ENCODE assay signal across 8 mouse cellular contexts in genomic region chr3:67568015-67568618, GRCm38 (mm10). TPM values are rescaled to one million over a fixed set of nuclear protein-coding genes. Genes with fewer than 3 reads are reported as not detected.
DNase-seq lines count a peak whose midpoint lies in the region; ATAC-seq lines count a peak whose summit lies in the region.

No protein-coding gene starts in this region.

- H3K27me3 ChIP-seq in hindbrain, embryonic 16.5 days (replicated peaks; ENCODE audit: control insufficient read depth, insufficient read depth, low read length) = no peaks in the 10 kb centered on the region

- no peaks in the 10 kb centered on the region for H3K36me3 ChIP-seq in hindbrain, embryonic 16.5 days (ENCODE audit: control insufficient read depth, insufficient read depth, low read length)

- peak overlapping the region; percentile 46 for H3K4me2 ChIP-seq in hindbrain, embryonic 16.5 days (ENCODE audit: low read length)

- no peaks in the 10 kb centered on the region for H3K9me3 ChIP-seq in hindbrain, embryonic 16.5 days (ENCODE audit: control insufficient read depth, low read length)

- H3K27ac ChIP-seq in hindbrain, embryonic 16.5 days (ENCODE audit: low read depth, low read length) = no peak overlapping the region

- ATAC-seq in hindbrain, embryonic 16.5 days = peak; percentile 85

- DNase-seq in R1 (ENCODE audit: low read depth, low spot score) = peak; percentile 86
- DNase-seq in cerebellum, postnatal 14 days = peak; percentile 83 to 84
- peak; percentile 66 to 80 for DNase-seq in frontal cortex, postnatal 36 days (ENCODE audit: low spot score in 2 of 2)
- DNase-seq in left cerebral cortex, adult 11 months (ENCODE audit: low spot score) = peak; percentile 57
- peak; percentile 73 for DNase-seq in lung, postnatal 36 days
- DNase-seq in right cerebral cortex, adult 18-20 months = peak; percentile 67
- DNase-seq in urinary bladder, postnatal 25 days (ENCODE audit: low spot score) = peak; percentile 50

- 24% methylated on average over 17 of the region's 17 CpGs for WGBS in hindbrain, embryonic 16.5 days

- no peaks in the 10 kb centered on the region for H3K4me1 ChIP-seq in hindbrain, embryonic 16.5 days (ENCODE audit: control insufficient read depth, insufficient read depth, low read depth, low read length)

- H3K4me3 ChIP-seq in hindbrain, embryonic 16.5 days (ENCODE audit: low read length) = peak overlapping the region; percentile 27

- H3K9ac ChIP-seq in hindbrain, embryonic 16.5 days (ENCODE audit: low read depth, low read length) = 0 out of 2 replicates have a peak overlapping the region, but pooled peaks have one; percentile 6

RNA-seq across cellular contexts. Expression of gene Mfsd1, which starts 14.4 kb away (rescaled TPM):
- polyA plus RNA-seq in hindbrain, embryonic 16.5 days (2015; fragmentation: Nextera tagmentation; extraction: Ambion mirVana) = 34.9 and 36.5 TPM in 2 replicates

RNA-seq across cellular contexts. Expression of gene Rarres1, which starts 52.8 kb away (rescaled TPM):
- polyA plus RNA-seq in hindbrain, embryonic 16.5 days (2015; fragmentation: Nextera tagmentation; extraction: Ambion mirVana) = 2.4 and 2.7 TPM in 2 replicates
